Mouse (Mus musculus): ENCODE results near the gene Cib3. TPM values are rescaled to one million over a fixed set of nuclear protein-coding genes. Genes with fewer than 3 reads are reported as not detected.

Cib3 gene
- not detected in 2 replicates for polyA plus RNA-seq (2016; fragmentation: Nextera tagmentation; extraction: Ambion mirVana)

GRCm38 (mm10) chr8:72212751-72213150 is at the start of gene Cib3:
TSS of gene Cib3 (minus strand) at chr8:72212837.
- Histone ChIP-seq H3K27ac (no peak within 1 kb of the TSS), H3K36me3 (replicated peaks) (no peaks in the 10 kb centered on the region), H3K4me1 (no peaks in the 10 kb centered on the region), H3K9me3 (no peaks in the 10 kb centered on the region), H3K4me3 (no peak within 1 kb of the TSS), H3K27me3 (ENCODE audit: poor library complexity, severe bottlenecking) (no peaks in the 10 kb centered on the region)
- 64% methylated on average over 4 of the region's 4 CpGs for WGBS
- no peak for DNase-seq (ENCODE audit: extremely low spot score, low spot score)

- Histone ChIP-seq H3K4me1 (no peaks in the 10 kb centered on the region), H3K27me3 (ENCODE audit: poor library complexity, severe bottlenecking) (no peaks in the 10 kb centered on the region), H3K4me3 (no peak overlapping the region), H3K9me3 (no peaks in the 10 kb centered on the region), H3K36me3 (replicated peaks) (peaks cover 3% of the 10 kb centered on the region), H3K27ac (no peak overlapping the region)
- WGBS = 58% methylated on average over 5 of the region's 5 CpGs
- no peak for DNase-seq (ENCODE audit: extremely low spot score, low spot score)
Measured at GRCm38 (mm10) chr8:72261872-72262271, 49.2 kb upstream of the Cib3 start.

- H3K36me3 ChIP-seq (replicated peaks) = peaks cover 5% of the 10 kb centered on the region
- H3K27ac ChIP-seq = no peak overlapping the region
- no peak overlapping the region for H3K4me3 ChIP-seq
- no peak for DNase-seq (ENCODE audit: extremely low spot score, low spot score)
- H3K27me3 ChIP-seq (ENCODE audit: poor library complexity, severe bottlenecking) = no peaks in the 10 kb centered on the region
- no peaks in the 10 kb centered on the region for H3K4me1 ChIP-seq
- H3K9me3 ChIP-seq = no peaks in the 10 kb centered on the region
Measured at GRCm38 (mm10) chr8:72261431-72261830, 48.8 kb upstream of the Cib3 start.

- Histone ChIP-seq H3K27me3 (ENCODE audit: poor library complexity, severe bottlenecking) (no peaks in the 10 kb centered on the region), H3K4me3 (no peak overlapping the region), H3K9me3 (no peaks in the 10 kb centered on the region), H3K4me1 (no peaks in the 10 kb centered on the region), H3K36me3 (replicated peaks) (peaks cover 6% of the 10 kb centered on the region), H3K27ac (no peak overlapping the region)
- WGBS = 35% methylated on average over 2 of the region's 2 CpGs
- DNase-seq (ENCODE audit: extremely low spot score, low spot score) = peak; percentile 49
Measured at GRCm38 (mm10) chr8:72261019-72261418, 48.4 kb upstream of the Cib3 start.

GRCm38 (mm10) chr8:72260585-72260984 is 47.9 kb upstream of the Cib3 start:
- Histone ChIP-seq H3K9me3 (no peaks in the 10 kb centered on the region), H3K4me3 (no peak overlapping the region), H3K36me3 (replicated peaks) (peaks cover 11% of the 10 kb centered on the region), H3K4me1 (no peaks in the 10 kb centered on the region), H3K27ac (no peak overlapping the region), H3K27me3 (ENCODE audit: poor library complexity, severe bottlenecking) (no peaks in the 10 kb centered on the region)
- DNase-seq (ENCODE audit: extremely low spot score, low spot score) = no peak
- 66% methylated on average over 4 of the region's 4 CpGs for WGBS

GRCm38 (mm10) chr8:72259862-72260261 is 47.2 kb upstream of the Cib3 start:
- H3K4me3 ChIP-seq = no peak overlapping the region
- no peak for DNase-seq (ENCODE audit: extremely low spot score, low spot score)
- no peaks in the 10 kb centered on the region for H3K27me3 ChIP-seq (ENCODE audit: poor library complexity, severe bottlenecking)
- H3K36me3 ChIP-seq (replicated peaks) = peaks cover 18% of the 10 kb centered on the region
- no peaks in the 10 kb centered on the region for H3K9me3 ChIP-seq
- 89% methylated on average over 2 of the region's 2 CpGs for WGBS
- H3K27ac ChIP-seq = no peak overlapping the region
- no peaks in the 10 kb centered on the region for H3K4me1 ChIP-seq

GRCm38 (mm10) chr8:72257902-72258238 is 45.2 kb upstream of the Cib3 start:
- Histone ChIP-seq H3K36me3 (replicated peaks) (peaks cover 35% of the 10 kb centered on the region), H3K27ac (no peak overlapping the region), H3K9me3 (no peaks in the 10 kb centered on the region), H3K27me3 (ENCODE audit: poor library complexity, severe bottlenecking) (no peaks in the 10 kb centered on the region), H3K4me3 (no peak overlapping the region), H3K4me1 (no peaks in the 10 kb centered on the region)
- WGBS = 94% methylated on average over 1 of the region's 1 CpGs
- no peak for DNase-seq (ENCODE audit: extremely low spot score, low spot score)

GRCm38 (mm10) chr8:72257171-72257901 is 44.7 kb upstream of the Cib3 start:
- no peaks in the 10 kb centered on the region for H3K9me3 ChIP-seq
- H3K27ac ChIP-seq = no peak overlapping the region
- DNase-seq (ENCODE audit: extremely low spot score, low spot score) = peak; percentile 38
- 54% methylated on average over 7 of the region's 7 CpGs for WGBS
- no peaks in the 10 kb centered on the region for H3K27me3 ChIP-seq (ENCODE audit: poor library complexity, severe bottlenecking)
- no peaks in the 10 kb centered on the region for H3K4me1 ChIP-seq
- peaks cover 41% of the 10 kb centered on the region for H3K36me3 ChIP-seq (replicated peaks)
- H3K4me3 ChIP-seq = no peak overlapping the region

- Histone ChIP-seq H3K36me3 (replicated peaks) (peaks cover 67% of the 10 kb centered on the region), H3K4me1 (peaks cover 13% of the 10 kb centered on the region)
Measured at GRCm38 (mm10) chr8:72244610-72245009, 32.0 kb upstream of the Cib3 start.

GRCm38 (mm10) chr8:72242226-72242625 is 29.6 kb upstream of the Cib3 start:
- DNase-seq (ENCODE audit: extremely low spot score, low spot score) = no peak
- no peaks in the 10 kb centered on the region for H3K9me3 ChIP-seq
- no peak overlapping the region for H3K27ac ChIP-seq
- H3K36me3 ChIP-seq (replicated peaks) = peaks cover 47% of the 10 kb centered on the region
- H3K4me1 ChIP-seq = peaks cover 18% of the 10 kb centered on the region
- WGBS = 92% methylated on average over 1 of the region's 1 CpGs
- H3K4me3 ChIP-seq = no peak overlapping the region
- H3K27me3 ChIP-seq (ENCODE audit: poor library complexity, severe bottlenecking) = no peaks in the 10 kb centered on the region

More at GRCm38 (mm10) chr8:72244610-72245009, 32.0 kb upstream of the Cib3 start:
- no peak overlapping the region for H3K4me3 ChIP-seq
- H3K27me3 ChIP-seq (ENCODE audit: poor library complexity, severe bottlenecking) = no peaks in the 10 kb centered on the region
- no peak for DNase-seq (ENCODE audit: extremely low spot score, low spot score)
- WGBS = 80% methylated on average over 2 of the region's 2 CpGs
- H3K9me3 ChIP-seq = no peaks in the 10 kb centered on the region
- H3K27ac ChIP-seq = no peak overlapping the region

GRCm38 (mm10) chr8:72240951-72241350 is 28.3 kb upstream of the Cib3 start:
- H3K4me1 ChIP-seq = peaks cover 18% of the 10 kb centered on the region
- no peaks in the 10 kb centered on the region for H3K9me3 ChIP-seq
- peak overlapping the region; percentile 70 for H3K4me3 ChIP-seq
- DNase-seq (ENCODE audit: extremely low spot score, low spot score) = no peak
- H3K27ac ChIP-seq = peak overlapping the region; percentile 97
- WGBS = 79% methylated on average over 7 of the region's 7 CpGs
- peaks cover 34% of the 10 kb centered on the region for H3K36me3 ChIP-seq (replicated peaks)
- no peaks in the 10 kb centered on the region for H3K27me3 ChIP-seq (ENCODE audit: poor library complexity, severe bottlenecking)

GRCm38 (mm10) chr8:72240403-72240763 is 27.7 kb upstream of the Cib3 start:
- H3K9me3 ChIP-seq = no peaks in the 10 kb centered on the region
- peak overlapping the region; percentile 97 for H3K27ac ChIP-seq
- DNase-seq (ENCODE audit: extremely low spot score, low spot score) = no peak
- H3K36me3 ChIP-seq (replicated peaks) = peaks cover 29% of the 10 kb centered on the region
- peak overlapping the region; percentile 70 for H3K4me3 ChIP-seq
- WGBS = under 1% methylated on average over 24 of the region's 24 CpGs
- H3K4me1 ChIP-seq = peaks cover 18% of the 10 kb centered on the region
- no peaks in the 10 kb centered on the region for H3K27me3 ChIP-seq (ENCODE audit: poor library complexity, severe bottlenecking)

- WGBS = under 1% methylated on average over 54 of the region's 54 CpGs
- peaks cover 24% of the 10 kb centered on the region for H3K36me3 ChIP-seq (replicated peaks)
Measured at GRCm38 (mm10) chr8:72239499-72240402, 27.1 kb upstream of the Cib3 start, which contains the start of gene Ap1m1. TSS of gene Ap1m1 (plus strand) at chr8:72240018.

More at GRCm38 (mm10) chr8:72239499-72240402, 27.1 kb upstream of the Cib3 start, which contains the start of gene Ap1m1:
- DNase-seq (ENCODE audit: extremely low spot score, low spot score) = peak; percentile 99
- H3K4me3 ChIP-seq = peak within 1 kb of the TSS; percentile 70
- no peaks in the 10 kb centered on the region for H3K27me3 ChIP-seq (ENCODE audit: poor library complexity, severe bottlenecking)
- no peaks in the 10 kb centered on the region for H3K9me3 ChIP-seq
- peaks cover 18% of the 10 kb centered on the region for H3K4me1 ChIP-seq
- H3K27ac ChIP-seq = peak within 1 kb of the TSS; percentile 97

Measured in forebrain, embryonic 10.5 days (tissue).